Mouse (Mus musculus) kidney, embryonic 15.5 days (tissue): ENCODE data around the gene Cd160. TPM values are rescaled to one million over a fixed set of nuclear protein-coding genes. Genes with fewer than 3 reads are reported as not detected.

Source experiments
- ATAC-seq: fragments of 200-750 bp; cut with Nextera tagmentation; replicated peaks from 2 replicates; pipeline ENCODE4 v1.8.0; 2017; ENCODE audit warnings: moderate TSS enrichment; ENCODE audit not compliant: low FRiP score
- H3K27ac ChIP-seq: fragments of 300-500 bp; sonication (generic); 2 replicates; pipeline ENCODE4 v1.5.1; 2015; ENCODE audit warnings: mild to moderate bottlenecking, inconsistent platforms
- H3K27me3 ChIP-seq: fragments of 300-500 bp; sonication (generic); 2 replicates; pipeline ENCODE4 v1.6.1; 2015; ENCODE audit warnings: inconsistent platforms
- H3K36me3 ChIP-seq: fragments of 300-500 bp; sonication (generic); 2 replicates; pipeline ENCODE4 v1.6.1; 2015; ENCODE audit warnings: inconsistent platforms
- H3K4me1 ChIP-seq: fragments of 300-500 bp; sonication (generic); 2 replicates; pipeline ENCODE4 v1.6.1; 2015; ENCODE audit warnings: inconsistent platforms
- H3K4me2 ChIP-seq: fragments of 300-500 bp; sonication (generic); 2 replicates; pipeline ENCODE4 v1.6.1; 2015; ENCODE audit warnings: moderate library complexity, mild to moderate bottlenecking, inconsistent platforms
- H3K4me3 ChIP-seq: fragments of 300-500 bp; sonication (generic); replicated peaks from 2 replicates; pipeline ENCODE4 v1.5.1; 2015; ENCODE audit warnings: mild to moderate bottlenecking, inconsistent platforms
- H3K9ac ChIP-seq: fragments of 300-500 bp; sonication (generic); 2 replicates; pipeline ENCODE4 v1.6.1; 2015; ENCODE audit warnings: mild to moderate bottlenecking, inconsistent platforms
- H3K9me3 ChIP-seq: fragments of 300-500 bp; sonication (generic); replicated peaks from 2 replicates; pipeline ENCODE4 v1.6.1; 2016; ENCODE audit warnings: inconsistent platforms
- WGBS: fragments of 180-500 bp; shearing (Covaris S2); methylation state at CpG from one replicate; pipeline ENCODE4 v1.1.7; 2015; ENCODE audit warnings: mixed read lengths; 5-methylcytosine and 5-hydroxymethylcytosine counted together
- polyA plus RNA-seq: library from polyadenylated mRNA; unstranded; fragments of >200 nt; fragmentation: Nextera tagmentation; extraction: Ambion mirVana; gene quantifications from 2 replicates; pipeline ENCODE4 v1.2.1, GENCODE M21; 2015

Cd160 gene
- polyA plus RNA-seq: 0.09 and 0.16 TPM in 2 replicates

- H3K27ac ChIP-seq: peak within 1 kb of the TSS; percentile 61
Measured at GRCm38 (mm10) chr3:96828984-96829383, at the start of gene Cd160, which contains the start of gene Pdzk1. Gene Cd160, minus strand, starts transcription at chr3:96829351. Gene Pdzk1, plus strand, starts transcription at chr3:96829284.

GRCm38 (mm10) chr3:96874808-96875571 is 45.8 kb upstream of the Cd160 start:
- no peak overlapping the region for H3K4me2 ChIP-seq
- H3K4me1 ChIP-seq: no peaks in the 10 kb centered on the region
- WGBS: 60% methylated on average over 7 of the region's 7 CpGs
- H3K4me3 ChIP-seq: no peak overlapping the region
- peak; percentile 54; the same call in 1 of the 2 replicates for ATAC-seq
- H3K9me3 ChIP-seq: no peaks in the 10 kb centered on the region
- H3K27ac ChIP-seq: no peak overlapping the region
- no peak overlapping the region for H3K9ac ChIP-seq
- H3K36me3 ChIP-seq: peaks cover 71% of the 10 kb centered on the region
- H3K27me3 ChIP-seq: no peaks in the 10 kb centered on the region

More at GRCm38 (mm10) chr3:96828984-96829383, at the start of gene Cd160, which contains the start of gene Pdzk1:
- Histone ChIP-seq H3K27me3 (no peaks in the 10 kb centered on the region), H3K9ac (no peak within 1 kb of the TSS), H3K9me3 (no peaks in the 10 kb centered on the region), H3K4me1 (peaks cover 14% of the 10 kb centered on the region), H3K36me3 (no peaks in the 10 kb centered on the region), H3K4me3 (peak within 1 kb of the TSS; percentile 18), H3K4me2 (0 out of 2 replicates have a peak within 1 kb of the TSS, but pooled peaks have one; percentile 5)
- ATAC-seq: no peak
- 76% methylated on average over 1 of the region's 1 CpGs for WGBS

GRCm38 (mm10) chr3:96872501-96872900 is 43.4 kb upstream of the Cd160 start:
- Histone ChIP-seq H3K9me3 (no peaks in the 10 kb centered on the region), H3K9ac (no peak overlapping the region), H3K4me3 (no peak overlapping the region), H3K36me3 (peaks cover 84% of the 10 kb centered on the region), H3K4me2 (no peak overlapping the region), H3K27me3 (no peaks in the 10 kb centered on the region), H3K4me1 (no peaks in the 10 kb centered on the region), H3K27ac (no peak overlapping the region)
- no peak for ATAC-seq
- WGBS: 95% methylated on average over 8 of the region's 8 CpGs

- Histone ChIP-seq H3K9ac (no peak overlapping the region), H3K27me3 (no peaks in the 10 kb centered on the region), H3K9me3 (no peaks in the 10 kb centered on the region), H3K4me3 (no peak overlapping the region), H3K4me2 (no peak overlapping the region), H3K4me1 (no peaks in the 10 kb centered on the region), H3K36me3 (peaks cover 78% of the 10 kb centered on the region), H3K27ac (no peak overlapping the region)
- WGBS: 87% methylated on average over 8 of the region's 8 CpGs
- ATAC-seq: no peak
Measured at GRCm38 (mm10) chr3:96871070-96871469, 41.9 kb upstream of the Cd160 start.

GRCm38 (mm10) chr3:96870270-96870669 is 41.1 kb upstream of the Cd160 start:
- WGBS: 91% methylated on average over 2 of the region's 2 CpGs
- H3K9ac ChIP-seq: no peak overlapping the region
- ATAC-seq: no peak
- H3K9me3 ChIP-seq: no peaks in the 10 kb centered on the region
- no peak overlapping the region for H3K27ac ChIP-seq
- no peaks in the 10 kb centered on the region for H3K4me1 ChIP-seq
- no peaks in the 10 kb centered on the region for H3K27me3 ChIP-seq
- H3K4me3 ChIP-seq: no peak overlapping the region
- peaks cover 74% of the 10 kb centered on the region for H3K36me3 ChIP-seq
- no peak overlapping the region for H3K4me2 ChIP-seq

GRCm38 (mm10) chr3:96869091-96869490 is 39.9 kb upstream of the Cd160 start:
- no peak overlapping the region for H3K4me3 ChIP-seq
- H3K4me1 ChIP-seq: no peaks in the 10 kb centered on the region
- H3K27ac ChIP-seq: no peak overlapping the region
- no peak for ATAC-seq
- no peaks in the 10 kb centered on the region for H3K27me3 ChIP-seq
- H3K9me3 ChIP-seq: no peaks in the 10 kb centered on the region
- H3K4me2 ChIP-seq: no peak overlapping the region
- H3K36me3 ChIP-seq: peaks cover 63% of the 10 kb centered on the region
- 89% methylated on average over 7 of the region's 7 CpGs for WGBS
- no peak overlapping the region for H3K9ac ChIP-seq

- Histone ChIP-seq H3K27ac (no peak overlapping the region), H3K4me1 (no peaks in the 10 kb centered on the region), H3K27me3 (no peaks in the 10 kb centered on the region), H3K36me3 (peaks cover 58% of the 10 kb centered on the region), H3K9ac (no peak overlapping the region), H3K4me3 (no peak overlapping the region), H3K9me3 (no peaks in the 10 kb centered on the region), H3K4me2 (no peak overlapping the region)
- WGBS: 89% methylated on average over 8 of the region's 8 CpGs
- no peak for ATAC-seq
Measured at GRCm38 (mm10) chr3:96868566-96868965, 39.4 kb upstream of the Cd160 start.

GRCm38 (mm10) chr3:96867863-96868262 is 38.7 kb upstream of the Cd160 start:
- no peaks in the 10 kb centered on the region for H3K27me3 ChIP-seq
- 84% methylated on average over 3 of the region's 3 CpGs for WGBS
- H3K27ac ChIP-seq: no peak overlapping the region
- no peak overlapping the region for H3K9ac ChIP-seq
- H3K4me2 ChIP-seq: no peak overlapping the region
- H3K4me3 ChIP-seq: no peak overlapping the region
- ATAC-seq: no peak
- H3K36me3 ChIP-seq: peaks cover 51% of the 10 kb centered on the region
- no peaks in the 10 kb centered on the region for H3K9me3 ChIP-seq
- no peaks in the 10 kb centered on the region for H3K4me1 ChIP-seq

GRCm38 (mm10) chr3:96860498-96860897 is 31.3 kb upstream of the Cd160 start:
- 94% methylated on average over 5 of the region's 5 CpGs for WGBS
- H3K9me3 ChIP-seq: no peaks in the 10 kb centered on the region
- peaks cover 5% of the 10 kb centered on the region for H3K36me3 ChIP-seq
- no peaks in the 10 kb centered on the region for H3K4me1 ChIP-seq
- H3K27ac ChIP-seq: no peak overlapping the region
- no peak overlapping the region for H3K4me3 ChIP-seq
- H3K27me3 ChIP-seq: no peaks in the 10 kb centered on the region
- ATAC-seq: no peak
- no peak overlapping the region for H3K9ac ChIP-seq
- no peak overlapping the region for H3K4me2 ChIP-seq

- ATAC-seq: no peak
- no peak overlapping the region for H3K4me3 ChIP-seq
- no peaks in the 10 kb centered on the region for H3K4me1 ChIP-seq
- H3K27me3 ChIP-seq: no peaks in the 10 kb centered on the region
- no peaks in the 10 kb centered on the region for H3K9me3 ChIP-seq
- H3K36me3 ChIP-seq: peaks cover 5% of the 10 kb centered on the region
- no peak overlapping the region for H3K4me2 ChIP-seq
- WGBS: 81% methylated on average over 3 of the region's 3 CpGs
- H3K9ac ChIP-seq: no peak overlapping the region
- no peak overlapping the region for H3K27ac ChIP-seq
Measured at GRCm38 (mm10) chr3:96855833-96856232, 26.7 kb upstream of the Cd160 start.

- ATAC-seq: no peak
- Histone ChIP-seq H3K4me3 (no peak overlapping the region), H3K27me3 (no peaks in the 10 kb centered on the region), H3K9ac (no peak overlapping the region), H3K9me3 (no peaks in the 10 kb centered on the region), H3K4me1 (no peaks in the 10 kb centered on the region), H3K4me2 (no peak overlapping the region), H3K27ac (no peak overlapping the region), H3K36me3 (no peaks in the 10 kb centered on the region)
- WGBS: 84% methylated on average over 4 of the region's 4 CpGs
Measured at GRCm38 (mm10) chr3:96854376-96854775, 25.2 kb upstream of the Cd160 start.

GRCm38 (mm10) chr3:96852561-96852960 is 23.4 kb upstream of the Cd160 start:
- no peak overlapping the region for H3K9ac ChIP-seq
- no peaks in the 10 kb centered on the region for H3K36me3 ChIP-seq
- H3K4me2 ChIP-seq: no peak overlapping the region
- no peak for ATAC-seq
- WGBS: 76% methylated on average over 6 of the region's 6 CpGs
- H3K9me3 ChIP-seq: no peaks in the 10 kb centered on the region
- H3K4me1 ChIP-seq: peaks cover 6% of the 10 kb centered on the region
- no peaks in the 10 kb centered on the region for H3K27me3 ChIP-seq
- H3K4me3 ChIP-seq: no peak overlapping the region
- no peak overlapping the region for H3K27ac ChIP-seq
